Mouse (Mus musculus): ENCODE measurements around the gene Dhcr7.

Gene Dhcr7

GRCm38 (mm10) chr7:143822375-143823265, at the start of gene Dhcr7, which contains the start of gene Nadsyn1:
Gene Dhcr7 (plus strand): TSS chr7:143823145.
Gene Nadsyn1 (minus strand): TSS chr7:143822849.
- DNase-seq = peak; percentile 99

- DNase-seq = peak; percentile 58
These were observed 46.8 kb upstream of the Dhcr7 start for GRCm38 (mm10) chr7:143776137-143776536.

GRCm38 (mm10) chr7:143777375-143777774, 45.6 kb upstream of the Dhcr7 start:
- DNase-seq = no peak

GRCm38 (mm10) chr7:143783378-143783995, 39.5 kb upstream of the Dhcr7 start:
- DNase-seq = no peak

- peak; percentile 45 for DNase-seq
These were observed 38.7 kb upstream of the Dhcr7 start, which contains the start of gene Mrgpre for GRCm38 (mm10) chr7:143783996-143784829. Gene Mrgpre (minus strand): TSS chr7:143784500.

GRCm38 (mm10) chr7:143792336-143792985, 30.5 kb upstream of the Dhcr7 start:
- no peak for DNase-seq

GRCm38 (mm10) chr7:143793121-143793520, 29.8 kb upstream of the Dhcr7 start:
- DNase-seq = peak; percentile 39

- DNase-seq = no peak
These were observed 24.2 kb upstream of the Dhcr7 start for GRCm38 (mm10) chr7:143798783-143799182.

GRCm38 (mm10) chr7:143800770-143801169, 22.2 kb upstream of the Dhcr7 start:
- no peak for DNase-seq

- no peak for DNase-seq
These were observed 21.5 kb upstream of the Dhcr7 start for GRCm38 (mm10) chr7:143801195-143802065.

GRCm38 (mm10) chr7:143805199-143805624, 17.7 kb upstream of the Dhcr7 start:
- no peak for DNase-seq

GRCm38 (mm10) chr7:143808909-143809308, 14.0 kb upstream of the Dhcr7 start:
- DNase-seq = no peak

GRCm38 (mm10) chr7:143819201-143819600, 3.7 kb upstream of the Dhcr7 start:
- DNase-seq = no peak

- no peak for DNase-seq
These were observed 1.7 kb upstream of the Dhcr7 start for GRCm38 (mm10) chr7:143821241-143821640.

GRCm38 (mm10) chr7:143823266-143823605, 291 bp downstream of the Dhcr7 start:
- no peak for DNase-seq

- DNase-seq = no peak
These were observed 4.0 kb downstream of the Dhcr7 start for GRCm38 (mm10) chr7:143826985-143827384.

- DNase-seq = peak; percentile 97
These were observed 6.8 kb downstream of the Dhcr7 start for GRCm38 (mm10) chr7:143829504-143830331.

- DNase-seq = no peak
These were observed 7.5 kb downstream of the Dhcr7 start for GRCm38 (mm10) chr7:143830399-143830798.

GRCm38 (mm10) chr7:143832196-143832595, 9.3 kb downstream of the Dhcr7 start:
- no peak for DNase-seq

- DNase-seq = no peak
These were observed 9.7 kb downstream of the Dhcr7 start for GRCm38 (mm10) chr7:143832611-143833010.

Data from liver (tissue).